Mouse (Mus musculus) lung, postnatal 0 days (tissue): Measurements from ENCODE around the gene Sh3bp1. TPM values are rescaled to one million over a fixed set of nuclear protein-coding genes. Genes with fewer than 3 reads are reported as not detected.
"Not testable (repeated sequence)": the region's sequence is repeated elsewhere in the genome, so short reads cannot be mapped to it uniquely, and the experiment has no call there.

Experiments used
- ATAC-seq: fragments of 200-750 bp; cut with Nextera tagmentation; 2 replicates; pipeline ENCODE4 v1.8.0; 2017; ENCODE audit warnings: moderate library complexity
- DNase-seq: peaks from one replicate; pipeline ENCODE4 v3.0.0-alpha.2; 2016; ENCODE audit warnings: low spot score
- H3K27ac ChIP-seq: fragments of 300-500 bp; sonication (generic); 2 replicates; pipeline ENCODE4 v1.5.1; 2014; ENCODE audit warnings: antibody characterized with exemption, mild to moderate bottlenecking, low read length, mixed read lengths
- H3K27me3 ChIP-seq: fragments of 300-500 bp; sonication (generic); replicated peaks from 2 replicates; pipeline ENCODE4 v1.6.1; 2014; ENCODE audit warnings: low read length, mixed read lengths; ENCODE audit not compliant: insufficient read depth
- H3K36me3 ChIP-seq: fragments of 300-500 bp; sonication (generic); 2 replicates; pipeline ENCODE4 v1.6.1; 2014; ENCODE audit warnings: low read length, mixed read lengths; ENCODE audit not compliant: insufficient read depth
- H3K4me1 ChIP-seq: fragments of 300-500 bp; sonication (generic); 2 replicates; pipeline ENCODE4 v1.6.1; 2014; ENCODE audit warnings: antibody characterized with exemption, low read depth, low read length, mixed read lengths; ENCODE audit not compliant: insufficient read depth
- H3K4me2 ChIP-seq: fragments of 300-500 bp; sonication (generic); replicated peaks from 2 replicates; pipeline ENCODE4 v1.6.1; 2014; ENCODE audit warnings: low read depth, mild to moderate bottlenecking, low read length, moderate library complexity, mixed read lengths
- H3K4me3 ChIP-seq: fragments of 300-500 bp; sonication (generic); 2 replicates; pipeline ENCODE4 v1.5.1; 2014; ENCODE audit warnings: low read depth, low read length
- H3K9ac ChIP-seq: fragments of 300-500 bp; sonication (generic); replicated peaks from 2 replicates; pipeline ENCODE4 v1.6.1; 2014; ENCODE audit warnings: low read depth, mild to moderate bottlenecking
- H3K9me3 ChIP-seq: fragments of 300-500 bp; sonication (generic); 2 replicates; pipeline ENCODE4 v1.6.1; 2016; ENCODE audit warnings: low read length, mixed read lengths
- CTCF ChIP-seq: IDR thresholded peaks from 2 replicates; pipeline ENCODE4 v1.5.1; 2016; ENCODE audit warnings: antibody characterized with exemption, mild to moderate bottlenecking
- EP300 ChIP-seq: IDR thresholded peaks from 2 replicates; pipeline ENCODE4 v1.6.1; 2016; ENCODE audit warnings: antibody characterized with exemption, mild to moderate bottlenecking, control low read depth
- WGBS: fragments of 180-500 bp; shearing (Covaris S2); extraction: QIAGEN DNeasy Blood & Tissue Kit; methylation state at CpG from one replicate; pipeline ENCODE4 v1.1.7; 2014; 5-methylcytosine and 5-hydroxymethylcytosine counted together
- polyA plus RNA-seq: library from polyadenylated mRNA; unstranded; fragments of >200 nt; fragmentation: Nextera tagmentation; extraction: Ambion mirVana; gene quantifications from 2 replicates; pipeline ENCODE4 v1.2.1, GENCODE M21; 2015

Gene Sh3bp1
- polyA plus RNA-seq, 1 experiment from 2014 or later: 12.7 TPM

DNA sequence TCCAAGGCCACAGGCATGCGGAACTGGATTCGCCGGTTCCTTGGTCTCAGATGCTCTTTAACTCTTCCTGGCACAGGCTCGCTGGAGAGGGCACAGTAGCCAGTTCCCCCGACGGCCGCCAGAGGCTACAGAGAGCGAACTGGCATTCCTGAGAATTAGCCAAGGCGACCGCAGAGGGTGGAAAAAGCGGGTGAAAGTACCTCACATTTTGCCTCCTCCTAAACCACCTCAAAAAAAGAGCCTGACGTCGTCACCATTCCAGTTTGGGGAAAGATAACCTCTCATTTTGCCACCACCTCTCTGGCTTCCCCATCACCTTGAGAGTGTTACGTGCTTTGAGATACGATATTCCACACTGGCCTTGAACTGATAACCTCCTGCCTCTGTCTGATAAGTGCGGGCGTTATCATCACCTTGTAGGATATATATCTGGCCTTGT is 23.3 kb upstream of the Sh3bp1 start:
- ATAC-seq (peak; percentile 47), DNase-seq (peak; percentile 97)
- 0 out of 2 replicates have a peak, but pooled peaks cover 4% of the 10 kb centered on the region for H3K36me3 ChIP-seq
- peaks cover 21% of the 10 kb centered on the region; the same call in 1 of the 2 replicates for H3K4me1 ChIP-seq
- TF ChIP-seq EP300 (no peak; the same call in none of the 2 replicates), CTCF (peak; percentile 86)
- peak overlapping the region; percentile 100 for H3K27ac ChIP-seq
- H3K4me3 ChIP-seq: peak overlapping the region; percentile 79
- no peaks in the 10 kb centered on the region for H3K27me3 ChIP-seq
- H3K9ac ChIP-seq: peak overlapping the region; percentile 36
- WGBS: 2% methylated on average over 17 of the region's 17 CpGs
- H3K9me3 ChIP-seq: no peaks in the 10 kb centered on the region
- H3K4me2 ChIP-seq: peak overlapping the region; percentile 78

DNA sequence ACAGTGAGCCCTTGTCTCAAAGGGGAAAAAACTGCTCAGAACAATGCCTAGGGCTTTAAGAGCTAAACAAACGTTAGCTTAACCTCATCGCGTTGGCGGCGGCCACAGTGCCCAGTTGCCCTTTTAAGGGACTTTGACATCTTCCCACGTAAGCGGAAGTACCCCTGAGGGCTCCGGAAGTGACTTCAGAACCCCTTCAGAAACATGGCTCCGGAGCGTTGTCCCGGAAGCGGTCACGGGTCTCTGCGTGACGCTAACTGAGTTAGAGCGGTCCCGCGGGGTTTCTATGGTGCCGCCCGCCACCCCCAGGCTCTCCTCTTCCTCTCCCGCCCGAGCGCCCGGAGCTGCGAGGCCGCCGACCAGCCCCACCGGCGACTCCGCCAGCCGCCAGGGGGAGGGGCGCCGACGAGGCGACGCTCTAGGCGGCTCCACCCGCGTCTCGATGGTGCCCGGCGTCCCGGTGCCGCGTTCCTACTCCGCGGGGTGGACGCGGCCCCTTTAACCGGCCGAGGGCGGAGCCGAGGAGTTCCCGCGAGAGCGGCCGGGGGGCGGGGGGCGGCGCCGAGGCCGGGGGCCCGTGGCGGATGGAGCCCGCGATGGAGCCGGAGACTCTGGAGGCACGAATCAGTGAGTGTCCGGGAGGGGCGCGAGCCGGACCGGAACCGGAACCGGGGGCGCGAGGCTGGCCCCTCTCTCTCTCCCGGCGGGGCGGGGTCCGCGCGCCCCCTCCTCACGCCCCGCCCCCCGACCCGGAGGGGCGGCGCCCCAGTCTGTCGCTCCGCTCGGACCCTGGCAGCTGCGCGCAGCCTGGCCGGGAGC is 22.4 kb upstream of the Sh3bp1 start, which contains the start of gene Gga1:
TSS of gene Gga1 (plus strand) at position 200 of the 819 bp plus-strand sequence.
- peak; percentile 85 for ATAC-seq
- Histone ChIP-seq H3K27ac (peak within 1 kb of the TSS; percentile 100), H3K27me3 (no peaks in the 10 kb centered on the region), H3K9ac (peak within 1 kb of the TSS; percentile 89), H3K4me3 (peak within 1 kb of the TSS; percentile 79), H3K9me3 (no peaks in the 10 kb centered on the region), H3K4me1 (peaks cover 21% of the 10 kb centered on the region; the same call in 1 of the 2 replicates), H3K4me2 (peak within 1 kb of the TSS; percentile 78), H3K36me3 (0 out of 2 replicates have a peak, but pooled peaks cover 13% of the 10 kb centered on the region)
- WGBS: under 1% methylated on average over 53 of the region's 95 CpGs
- DNase-seq: peak; percentile 97
- TF ChIP-seq CTCF: peak; percentile 35
- peak; percentile 65 for TF ChIP-seq EP300

DNA sequence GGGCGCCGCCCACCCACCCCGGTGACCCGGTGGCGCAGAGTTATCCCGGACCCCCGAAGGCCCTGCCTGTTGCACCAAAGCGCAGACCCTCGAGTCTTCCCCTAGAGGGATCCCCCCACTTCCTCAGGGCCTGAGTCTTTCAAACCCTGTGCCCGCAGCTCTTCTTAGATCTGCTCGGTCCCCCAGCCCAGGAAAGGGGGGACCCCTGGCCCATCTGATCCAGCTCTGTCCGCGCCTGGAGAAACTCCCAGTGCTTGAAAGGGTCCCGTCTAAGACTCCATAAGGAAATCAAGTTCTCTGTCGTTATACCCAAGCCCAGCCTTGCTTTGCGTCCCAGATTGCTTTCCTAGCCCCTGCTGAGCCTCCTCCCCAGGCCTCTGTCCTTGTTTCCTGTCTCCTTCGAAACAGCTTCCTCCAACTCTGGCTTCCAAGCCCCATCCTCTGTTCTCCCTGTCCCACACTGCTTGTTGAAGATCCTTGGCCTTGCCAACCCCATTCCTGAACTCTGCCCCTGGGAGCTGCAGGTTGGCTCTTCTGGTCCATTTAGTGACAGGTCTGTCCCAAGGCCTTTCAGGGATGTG is 21.7 kb upstream of the Sh3bp1 start:
- 1% methylated on average over 16 of the region's 17 CpGs for WGBS
- Histone ChIP-seq H3K27me3 (no peaks in the 10 kb centered on the region), H3K4me2 (peak overlapping the region; percentile 78), H3K36me3 (peaks cover 20% of the 10 kb centered on the region; the same call in 1 of the 2 replicates), H3K27ac (peak overlapping the region; percentile 100), H3K9me3 (no peaks in the 10 kb centered on the region), H3K9ac (peak overlapping the region; percentile 89), H3K4me3 (peak overlapping the region; percentile 79), H3K4me1 (peaks cover 21% of the 10 kb centered on the region; the same call in 1 of the 2 replicates)
- DNase-seq (peak; percentile 50), ATAC-seq (no peak)
- TF ChIP-seq CTCF (no peak; the same call in 1 of the 2 replicates), EP300 (no peak)

- not testable (repeated sequence) for H3K9ac ChIP-seq, H3K4me3 ChIP-seq, H3K9me3 ChIP-seq, H3K27me3 ChIP-seq
- 0 out of 2 replicates have a peak overlapping the region, but pooled peaks have one; percentile 6 for H3K4me2 ChIP-seq
- H3K4me1 ChIP-seq: peaks cover 21% of the 10 kb centered on the region; the same call in 1 of the 2 replicates
- DNase-seq (peak; percentile 93), ATAC-seq (peak; percentile 17)
- 2% methylated on average over 7 of the region's 7 CpGs for WGBS
- H3K36me3 ChIP-seq: peaks cover 31% of the 10 kb centered on the region; the same call in 1 of the 2 replicates
- H3K27ac ChIP-seq: peak overlapping the region; percentile 71
- TF ChIP-seq EP300: peak; percentile 30
Observed at GRCm38 (mm10) chr15:78878792-78879516, 20.6 kb upstream of the Sh3bp1 start.

- no peak for TF ChIP-seq EP300
- no peak for TF ChIP-seq CTCF
- peaks cover 21% of the 10 kb centered on the region; the same call in 1 of the 2 replicates for H3K4me1 ChIP-seq
- no peaks in the 10 kb centered on the region for H3K9me3 ChIP-seq
- ATAC-seq: no peak
- DNase-seq: no peak
- no peak overlapping the region for H3K4me3 ChIP-seq
- no peak overlapping the region for H3K4me2 ChIP-seq
- 83% methylated on average over 8 of the region's 8 CpGs for WGBS
- no peaks in the 10 kb centered on the region for H3K27me3 ChIP-seq
- peaks cover 43% of the 10 kb centered on the region for H3K36me3 ChIP-seq
- no peak overlapping the region for H3K27ac ChIP-seq
- H3K9ac ChIP-seq: no peak overlapping the region
Observed at GRCm38 (mm10) chr15:78880432-78880831, 19.1 kb upstream of the Sh3bp1 start.

GRCm38 (mm10) chr15:78881828-78882227 is 17.7 kb upstream of the Sh3bp1 start:
- no peak for TF ChIP-seq EP300
- TF ChIP-seq CTCF: peak; percentile 41
- Histone ChIP-seq H3K9ac (no peak overlapping the region), H3K27me3 (no peaks in the 10 kb centered on the region), H3K4me2 (no peak overlapping the region), H3K9me3 (no peaks in the 10 kb centered on the region), H3K4me1 (peaks cover 16% of the 10 kb centered on the region; the same call in 1 of the 2 replicates), H3K27ac (no peak overlapping the region), H3K36me3 (peaks cover 54% of the 10 kb centered on the region), H3K4me3 (no peak overlapping the region)
- 82% methylated on average over 3 of the region's 3 CpGs for WGBS
- DNase-seq: no peak
- no peak for ATAC-seq
